Mouse (Mus musculus) hindbrain, embryonic 14.5 days (tissue): ENCODE measurements around the gene Dennd1b. TPM values are rescaled to one million over a fixed set of nuclear protein-coding genes. Genes with fewer than 3 reads are reported as not detected.

Experiments used
- ATAC-seq: fragments of 200-750 bp; cut with Nextera tagmentation; 2 replicates; pipeline ENCODE4 v1.8.0; 2017; ENCODE audit warnings: moderate number of reproducible peaks, mild to moderate bottlenecking, moderate TSS enrichment, moderate library complexity; ENCODE audit not compliant: low FRiP score
- DNase-seq: peaks from one replicate; pipeline ENCODE4 v3.0.0-alpha.2; 2015; ENCODE audit warnings: low spot score
- H3K27ac ChIP-seq: fragments of 300-500 bp; sonication (generic); 2 replicates; pipeline ENCODE4 v1.5.1; 2014; ENCODE audit warnings: mild to moderate bottlenecking, moderate library complexity
- H3K27me3 ChIP-seq: fragments of 300-500 bp; sonication (generic); 2 replicates; pipeline ENCODE4 v1.6.1; 2014; ENCODE audit warnings: mild to moderate bottlenecking, low read length, mixed read lengths; ENCODE audit not compliant: control insufficient read depth, insufficient read depth
- H3K36me3 ChIP-seq: fragments of 300-500 bp; sonication (generic); replicated peaks from 2 replicates; pipeline ENCODE4 v1.6.1; 2014; ENCODE audit not compliant: control insufficient read depth, insufficient read depth
- H3K4me1 ChIP-seq: fragments of 300-500 bp; sonication (generic); replicated peaks from 2 replicates; pipeline ENCODE4 v1.6.1; 2014; ENCODE audit warnings: antibody characterized with exemption, low read length, mixed read lengths; ENCODE audit not compliant: control insufficient read depth, insufficient read depth
- H3K4me2 ChIP-seq: fragments of 300-500 bp; sonication (generic); replicated peaks from 2 replicates; pipeline ENCODE4 v1.6.1; 2014; ENCODE audit warnings: mild to moderate bottlenecking, moderate library complexity
- H3K4me3 ChIP-seq: fragments of 300-500 bp; sonication (generic); replicated peaks from 2 replicates; pipeline ENCODE4 v1.5.1; 2014; ENCODE audit warnings: mild to moderate bottlenecking, low read length
- H3K9ac ChIP-seq: fragments of 300-500 bp; sonication (generic); 2 replicates; pipeline ENCODE4 v1.6.1; 2014
- H3K9me3 ChIP-seq: fragments of 300-500 bp; sonication (generic); 2 replicates; pipeline ENCODE4 v1.6.1; 2016; ENCODE audit warnings: low read length; ENCODE audit not compliant: control insufficient read depth
- WGBS: fragments of 180-500 bp; shearing (Covaris S2); extraction: QIAGEN DNeasy Blood & Tissue Kit; methylation state at CpG from one replicate; pipeline ENCODE4 v1.1.7; 2014; 5-methylcytosine and 5-hydroxymethylcytosine counted together
- polyA plus RNA-seq: library from polyadenylated mRNA; unstranded; fragments of >200 nt; fragmentation: Nextera tagmentation; extraction: Ambion mirVana; gene quantifications from 2 replicates; pipeline ENCODE4 v1.2.1, GENCODE M21; 2014

The Dennd1b gene
- polyA plus RNA-seq, 1 experiment from 2014 or later, result 11.2 TPM

- H3K27ac ChIP-seq, result no peak overlapping the region
These were observed 89.8 kb downstream of the Dennd1b start for GRCm38 (mm10) chr1:139053003-139053402.

GRCm38 (mm10) chr1:139060301-139060700, 97.1 kb downstream of the Dennd1b start:
- WGBS, result 91% methylated on average over 5 of the region's 5 CpGs
- no peaks in the 10 kb centered on the region for H3K36me3 ChIP-seq
- no peak for DNase-seq
- no peak overlapping the region for H3K27ac ChIP-seq
- H3K4me3 ChIP-seq, result no peak overlapping the region
- no peak overlapping the region for H3K4me2 ChIP-seq
- H3K27me3 ChIP-seq, result no peaks in the 10 kb centered on the region
- no peaks in the 10 kb centered on the region for H3K4me1 ChIP-seq
- no peak overlapping the region for H3K9ac ChIP-seq
- H3K9me3 ChIP-seq, result no peaks in the 10 kb centered on the region
- no peak for ATAC-seq

More at GRCm38 (mm10) chr1:139053003-139053402, 89.8 kb downstream of the Dennd1b start:
- no peak overlapping the region for H3K9ac ChIP-seq
- H3K4me2 ChIP-seq, result no peak overlapping the region
- no peaks in the 10 kb centered on the region; the same call in 1 of the 2 replicates for H3K4me1 ChIP-seq
- no peaks in the 10 kb centered on the region for H3K9me3 ChIP-seq
- no peaks in the 10 kb centered on the region for H3K36me3 ChIP-seq
- no peak for ATAC-seq
- no peaks in the 10 kb centered on the region for H3K27me3 ChIP-seq
- DNase-seq, result no peak
- no peak overlapping the region for H3K4me3 ChIP-seq

- no peaks in the 10 kb centered on the region for H3K4me1 ChIP-seq
- no peaks in the 10 kb centered on the region for H3K9me3 ChIP-seq
- H3K27me3 ChIP-seq, result no peaks in the 10 kb centered on the region
- ATAC-seq, result no peak
- H3K36me3 ChIP-seq, result no peaks in the 10 kb centered on the region
- H3K9ac ChIP-seq, result no peak overlapping the region
- H3K27ac ChIP-seq, result no peak overlapping the region
- H3K4me3 ChIP-seq, result no peak overlapping the region
- H3K4me2 ChIP-seq, result no peak overlapping the region
- 89% methylated on average over 2 of the region's 2 CpGs for WGBS
- no peak for DNase-seq
These were observed 101.5 kb downstream of the Dennd1b start for GRCm38 (mm10) chr1:139064711-139065110.

- no peak for ATAC-seq
- H3K36me3 ChIP-seq, result no peaks in the 10 kb centered on the region
- no peak overlapping the region for H3K9ac ChIP-seq
- no peaks in the 10 kb centered on the region for H3K9me3 ChIP-seq
- 68% methylated on average over 2 of the region's 2 CpGs for WGBS
- H3K4me3 ChIP-seq, result no peak overlapping the region
- H3K4me1 ChIP-seq, result no peaks in the 10 kb centered on the region
- no peak for DNase-seq
- no peak overlapping the region for H3K27ac ChIP-seq
- H3K27me3 ChIP-seq, result no peaks in the 10 kb centered on the region
- H3K4me2 ChIP-seq, result no peak overlapping the region
These were observed 104.0 kb downstream of the Dennd1b start for GRCm38 (mm10) chr1:139067210-139067609.

GRCm38 (mm10) chr1:139071015-139071414, 107.8 kb downstream of the Dennd1b start:
- H3K9ac ChIP-seq, result no peak overlapping the region
- H3K4me2 ChIP-seq, result no peak overlapping the region
- no peak overlapping the region for H3K27ac ChIP-seq
- DNase-seq, result no peak
- H3K4me1 ChIP-seq, result no peaks in the 10 kb centered on the region
- no peaks in the 10 kb centered on the region for H3K9me3 ChIP-seq
- WGBS, result 65% methylated on average over 2 of the region's 2 CpGs
- no peaks in the 10 kb centered on the region for H3K36me3 ChIP-seq
- no peak overlapping the region for H3K4me3 ChIP-seq
- ATAC-seq, result no peak
- H3K27me3 ChIP-seq, result no peaks in the 10 kb centered on the region

GRCm38 (mm10) chr1:139075671-139076070, 112.4 kb downstream of the Dennd1b start:
- H3K4me2 ChIP-seq, result no peak overlapping the region
- no peak overlapping the region for H3K9ac ChIP-seq
- H3K9me3 ChIP-seq, result no peaks in the 10 kb centered on the region
- ATAC-seq (no peak), DNase-seq (no peak)
- H3K4me1 ChIP-seq, result 0 out of 2 replicates have a peak, but pooled peaks cover 7% of the 10 kb centered on the region
- no peaks in the 10 kb centered on the region for H3K36me3 ChIP-seq
- H3K27ac ChIP-seq, result no peak overlapping the region
- WGBS, result 96% methylated on average over 2 of the region's 2 CpGs
- H3K27me3 ChIP-seq, result no peaks in the 10 kb centered on the region
- no peak overlapping the region for H3K4me3 ChIP-seq

- WGBS, result 93% methylated on average over 1 of the region's 1 CpGs
- Histone ChIP-seq H3K9ac (no peak overlapping the region), H3K27me3 (no peaks in the 10 kb centered on the region), H3K36me3 (no peaks in the 10 kb centered on the region), H3K4me3 (no peak overlapping the region), H3K27ac (no peak overlapping the region), H3K9me3 (no peaks in the 10 kb centered on the region), H3K4me1 (peaks cover 11% of the 10 kb centered on the region), H3K4me2 (no peak overlapping the region)
- ATAC-seq, result no peak
- no peak for DNase-seq
These were observed 114.8 kb downstream of the Dennd1b start for GRCm38 (mm10) chr1:139077989-139078388.

GRCm38 (mm10) chr1:139079000-139079399, 115.8 kb downstream of the Dennd1b start:
- H3K9ac ChIP-seq, result no peak overlapping the region
- DNase-seq, result no peak
- no peak overlapping the region for H3K4me2 ChIP-seq
- ATAC-seq, result no peak
- no peaks in the 10 kb centered on the region for H3K27me3 ChIP-seq
- no peak overlapping the region for H3K4me3 ChIP-seq
- no peak overlapping the region for H3K27ac ChIP-seq
- 68% methylated on average over 8 of the region's 8 CpGs for WGBS
- H3K4me1 ChIP-seq, result peaks cover 11% of the 10 kb centered on the region
- no peaks in the 10 kb centered on the region for H3K36me3 ChIP-seq
- H3K9me3 ChIP-seq, result no peaks in the 10 kb centered on the region

GRCm38 (mm10) chr1:139079523-139079922, 116.3 kb downstream of the Dennd1b start:
- DNase-seq, result peak; percentile 61
- ATAC-seq, result 0 out of 2 replicates have a peak, but pooled peaks have one; percentile 49
- H3K27me3 ChIP-seq, result no peaks in the 10 kb centered on the region
- no peak overlapping the region for H3K9ac ChIP-seq
- H3K4me2 ChIP-seq, result no peak overlapping the region
- whole genome bisulfite sequencing, result 53% methylated on average over 6 of the region's 6 CpGs
- no peaks in the 10 kb centered on the region for H3K36me3 ChIP-seq
- H3K27ac ChIP-seq, result no peak overlapping the region
- no peaks in the 10 kb centered on the region for H3K9me3 ChIP-seq
- H3K4me1 ChIP-seq, result peaks cover 11% of the 10 kb centered on the region
- H3K4me3 ChIP-seq, result no peak overlapping the region
